Mouse (Mus musculus) adrenal gland, postnatal 36 days (tissue): ENCODE measurements at regions not wholly inside any gene's neighbourhood (a gene's known extent, or its start where the extent isn't known, plus 50 kb on each side); places are given as distances from the start of the nearest gene placed in this dataset.

Source experiments
- DNase-seq, 2 experiments: peaks; one replicate each; pipeline ENCODE4 v3.0.0; 2021; ENCODE audit warnings: mixed read lengths in 1 of 2

GRCm38 (mm10) chr14:76868131-76868530 is 168.4 kb upstream of the Ccdc122 start:
- no peak for DNase-seq

- DNase-seq = peak; percentile 24 to 32
Measured at GRCm38 (mm10) chr14:76864664-76865063, 171.9 kb upstream of the Ccdc122 start.

GRCm38 (mm10) chr14:76863035-76863706 is 173.4 kb upstream of the Ccdc122 start:
- no peak for DNase-seq

- no peak for DNase-seq
Measured at GRCm38 (mm10) chr14:76858396-76858795, 178.2 kb upstream of the Ccdc122 start.

- DNase-seq = no peak
Measured at GRCm38 (mm10) chr14:76857196-76857773, 179.3 kb upstream of the Ccdc122 start.

- no peak for DNase-seq
Measured at GRCm38 (mm10) chr14:76856591-76856990, 180.0 kb upstream of the Ccdc122 start.

GRCm38 (mm10) chr14:76854965-76855364 is 181.6 kb upstream of the Ccdc122 start:
- no peak for DNase-seq

GRCm38 (mm10) chr14:76851473-76852214 is 184.9 kb upstream of the Ccdc122 start:
- DNase-seq = peak in 1 of 2 experiments; percentile 35

- no peak for DNase-seq
Measured at GRCm38 (mm10) chr14:76850641-76851040, 185.9 kb upstream of the Ccdc122 start.

- no peak for DNase-seq
Measured at GRCm38 (mm10) chr14:76850051-76850450, 186.5 kb upstream of the Ccdc122 start.

GRCm38 (mm10) chr14:76849636-76850035 is 186.9 kb upstream of the Ccdc122 start:
- no peak for DNase-seq

- no peak for DNase-seq
Measured at GRCm38 (mm10) chr14:76849071-76849470, 187.5 kb upstream of the Ccdc122 start.

GRCm38 (mm10) chr14:76845706-76846105 is 190.9 kb upstream of the Ccdc122 start:
- DNase-seq = peak in 1 of 2 experiments; percentile 24

- DNase-seq = no peak
Measured at GRCm38 (mm10) chr14:76844717-76845116, 191.9 kb upstream of the Ccdc122 start.

GRCm38 (mm10) chr14:76837583-76838220 is 198.9 kb upstream of the Ccdc122 start:
- peak in 1 of 2 experiments; percentile 18 for DNase-seq

GRCm38 (mm10) chr14:76836926-76837516 is 199.6 kb upstream of the Ccdc122 start:
- DNase-seq = no peak

GRCm38 (mm10) chr14:76836271-76836670 is 200.3 kb upstream of the Ccdc122 start:
- no peak for DNase-seq

- DNase-seq = no peak
Measured at GRCm38 (mm10) chr14:76834084-76834483, 202.5 kb upstream of the Ccdc122 start.

- DNase-seq = no peak
Measured at GRCm38 (mm10) chr14:76829161-76829510, 207.4 kb upstream of the Ccdc122 start.

- no peak for DNase-seq
Measured at GRCm38 (mm10) chr14:76828453-76829160, 208.0 kb upstream of the Ccdc122 start.

GRCm38 (mm10) chr14:76824066-76824465 is 212.5 kb upstream of the Ccdc122 start:
- no peak for DNase-seq
